Mouse (Mus musculus): ENCODE data around the gene Gucy1b2. TPM values are rescaled to one million over a fixed set of nuclear protein-coding genes. Genes with fewer than 3 reads are reported as not detected.

Gene Gucy1b2
- total and polyA plus RNA-seq, 2 experiments, result not detected

GRCm38 (mm10) chr14:62481381-62481780 lies 25.3 kb upstream of the Gucy1b2 start:
- H3K27ac ChIP-seq (replicated peaks; ENCODE audit: insufficient read depth, low read depth, low read length), result no peak overlapping the region
- TF ChIP-seq CTCF (IDR thresholded peaks at IDR 0.05; ENCODE audit: low read depth, low read length), result no peak
- TF ChIP-seq POLR2A (IDR thresholded peaks at IDR 0.05; ENCODE audit: extremely low read depth, insufficient read depth, low read length), result no peak
- no peaks in the 10 kb centered on the region for H3K79me2 ChIP-seq (ENCODE audit: control insufficient read depth, insufficient read depth, low read length)
- H3K4me1 ChIP-seq (ENCODE audit: control insufficient read depth, insufficient read depth, low read length), result no peaks in the 10 kb centered on the region
- DNase-seq (ENCODE audit: extremely low read depth, low read depth, low spot score), result no peak
- no peak overlapping the region for H3K4me3 ChIP-seq (ENCODE audit: insufficient read depth, low read depth, low read length)
- no peaks in the 10 kb centered on the region for H3K36me3 ChIP-seq (ENCODE audit: control insufficient read depth, insufficient read depth, low read length)
- no peaks in the 10 kb centered on the region for H3K27me3 ChIP-seq (ENCODE audit: control insufficient read depth, insufficient read depth, low read length)
- 40% methylated on average over 8 of the region's 8 CpGs for WGBS
- H3K9ac ChIP-seq (ENCODE audit: low read depth, low read length), result no peak overlapping the region

GRCm38 (mm10) chr14:62479395-62479794 lies 23.3 kb upstream of the Gucy1b2 start:
- Histone ChIP-seq H3K27ac (replicated peaks; ENCODE audit: insufficient read depth, low read depth, low read length) (no peak overlapping the region), H3K79me2 (ENCODE audit: control insufficient read depth, insufficient read depth, low read length) (no peaks in the 10 kb centered on the region), H3K9ac (ENCODE audit: low read depth, low read length) (no peak overlapping the region), H3K27me3 (ENCODE audit: control insufficient read depth, insufficient read depth, low read length) (no peaks in the 10 kb centered on the region), H3K4me1 (ENCODE audit: control insufficient read depth, insufficient read depth, low read length) (no peaks in the 10 kb centered on the region), H3K4me3 (ENCODE audit: insufficient read depth, low read depth, low read length) (no peak overlapping the region), H3K36me3 (ENCODE audit: control insufficient read depth, insufficient read depth, low read length) (no peaks in the 10 kb centered on the region)
- TF ChIP-seq CTCF (IDR thresholded peaks at IDR 0.05; ENCODE audit: low read depth, low read length) (no peak), POLR2A (IDR thresholded peaks at IDR 0.05; ENCODE audit: extremely low read depth, insufficient read depth, low read length) (no peak)
- 61% methylated on average over 6 of the region's 6 CpGs for WGBS
- no peak for DNase-seq (ENCODE audit: extremely low read depth, low read depth, low spot score)

DNA sequence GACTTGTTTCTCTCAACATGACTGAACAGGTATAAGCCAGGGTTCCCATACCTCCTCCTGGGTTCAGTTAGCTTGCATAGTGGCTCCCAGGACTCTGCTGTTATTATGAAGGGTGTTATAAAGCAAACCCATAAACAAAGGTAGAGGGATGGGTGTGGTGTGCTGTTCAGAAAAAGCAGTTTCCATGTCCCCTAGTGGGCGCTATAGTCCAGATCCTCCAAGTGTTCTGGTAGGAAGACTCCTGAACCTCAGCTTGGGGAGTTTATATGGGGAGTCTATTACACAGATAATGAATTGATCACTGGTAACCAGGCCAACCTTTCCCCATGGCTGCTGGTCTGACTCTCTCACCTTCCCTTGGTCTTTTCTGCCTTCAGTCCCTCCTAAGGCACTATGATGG lies 18.4 kb upstream of the Gucy1b2 start:
- H3K36me3 ChIP-seq (ENCODE audit: control insufficient read depth, insufficient read depth, low read length), result no peaks in the 10 kb centered on the region
- H3K9ac ChIP-seq (ENCODE audit: low read depth, low read length), result no peak overlapping the region
- H3K4me1 ChIP-seq (ENCODE audit: control insufficient read depth, insufficient read depth, low read length), result peaks cover 3% of the 10 kb centered on the region; the same call in 1 of the 2 replicates
- no peak overlapping the region for H3K4me3 ChIP-seq (ENCODE audit: insufficient read depth, low read depth, low read length)
- no peaks in the 10 kb centered on the region for H3K79me2 ChIP-seq (ENCODE audit: control insufficient read depth, insufficient read depth, low read length)
- DNase-seq (ENCODE audit: extremely low read depth, low read depth, low spot score), result no peak
- TF ChIP-seq POLR2A (IDR thresholded peaks at IDR 0.05; ENCODE audit: extremely low read depth, insufficient read depth, low read length) (no peak), CTCF (IDR thresholded peaks at IDR 0.05; ENCODE audit: low read depth, low read length) (no peak)
- 61% methylated on average over 1 of the region's 1 CpGs for WGBS
- no peak overlapping the region for H3K27ac ChIP-seq (replicated peaks; ENCODE audit: insufficient read depth, low read depth, low read length)
- H3K27me3 ChIP-seq (ENCODE audit: control insufficient read depth, insufficient read depth, low read length), result no peaks in the 10 kb centered on the region

DNA sequence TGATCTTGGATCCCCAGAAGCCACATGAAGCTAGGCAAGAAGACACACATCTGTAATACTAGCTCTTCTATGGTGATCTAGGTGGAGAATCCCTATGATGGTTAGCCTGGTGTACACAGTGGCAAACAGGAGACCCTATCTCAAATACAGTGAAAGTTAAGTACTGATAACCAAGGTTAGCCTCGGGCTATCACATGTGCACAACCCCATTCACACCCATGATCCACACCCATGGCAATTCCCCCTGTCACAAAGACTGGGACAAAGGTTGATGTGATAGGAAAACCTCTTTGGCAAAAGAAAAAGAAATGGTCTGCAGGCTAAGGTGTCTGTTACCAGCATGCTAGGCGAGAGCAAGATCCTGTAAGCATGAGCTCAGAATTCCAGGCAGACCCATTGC lies 16.0 kb upstream of the Gucy1b2 start:
- no peaks in the 10 kb centered on the region for H3K27me3 ChIP-seq (ENCODE audit: control insufficient read depth, insufficient read depth, low read length)
- no peak for DNase-seq (ENCODE audit: extremely low read depth, low read depth, low spot score)
- peaks cover 8% of the 10 kb centered on the region for H3K4me1 ChIP-seq (ENCODE audit: control insufficient read depth, insufficient read depth, low read length)
- H3K36me3 ChIP-seq (ENCODE audit: control insufficient read depth, insufficient read depth, low read length), result no peaks in the 10 kb centered on the region
- no peak overlapping the region for H3K9ac ChIP-seq (ENCODE audit: low read depth, low read length)
- WGBS, result 73% methylated on average over 2 of the region's 2 CpGs
- TF ChIP-seq POLR2A (IDR thresholded peaks at IDR 0.05; ENCODE audit: extremely low read depth, insufficient read depth, low read length) (no peak), CTCF (IDR thresholded peaks at IDR 0.05; ENCODE audit: low read depth, low read length) (no peak)
- no peak overlapping the region for H3K27ac ChIP-seq (replicated peaks; ENCODE audit: insufficient read depth, low read depth, low read length)
- H3K79me2 ChIP-seq (ENCODE audit: control insufficient read depth, insufficient read depth, low read length), result no peaks in the 10 kb centered on the region
- no peak overlapping the region for H3K4me3 ChIP-seq (ENCODE audit: insufficient read depth, low read depth, low read length)

- Histone ChIP-seq H3K4me1 (ENCODE audit: control insufficient read depth, insufficient read depth, low read length) (peaks cover 8% of the 10 kb centered on the region), H3K9ac (ENCODE audit: low read depth, low read length) (no peak overlapping the region), H3K27ac (replicated peaks; ENCODE audit: insufficient read depth, low read depth, low read length) (peak overlapping the region; percentile 85), H3K27me3 (ENCODE audit: control insufficient read depth, insufficient read depth, low read length) (no peaks in the 10 kb centered on the region), H3K4me3 (ENCODE audit: insufficient read depth, low read depth, low read length) (no peak overlapping the region), H3K36me3 (ENCODE audit: control insufficient read depth, insufficient read depth, low read length) (no peaks in the 10 kb centered on the region), H3K79me2 (ENCODE audit: control insufficient read depth, insufficient read depth, low read length) (no peaks in the 10 kb centered on the region)
- WGBS, result 46% methylated on average over 5 of the region's 5 CpGs
- TF ChIP-seq POLR2A (IDR thresholded peaks at IDR 0.05; ENCODE audit: extremely low read depth, insufficient read depth, low read length) (no peak), CTCF (IDR thresholded peaks at IDR 0.05; ENCODE audit: low read depth, low read length) (no peak)
- peak; percentile 89 for DNase-seq (ENCODE audit: extremely low read depth, low read depth, low spot score)
These were observed 12.7 kb upstream of the Gucy1b2 start for GRCm38 (mm10) chr14:62468753-62469125.

DNA sequence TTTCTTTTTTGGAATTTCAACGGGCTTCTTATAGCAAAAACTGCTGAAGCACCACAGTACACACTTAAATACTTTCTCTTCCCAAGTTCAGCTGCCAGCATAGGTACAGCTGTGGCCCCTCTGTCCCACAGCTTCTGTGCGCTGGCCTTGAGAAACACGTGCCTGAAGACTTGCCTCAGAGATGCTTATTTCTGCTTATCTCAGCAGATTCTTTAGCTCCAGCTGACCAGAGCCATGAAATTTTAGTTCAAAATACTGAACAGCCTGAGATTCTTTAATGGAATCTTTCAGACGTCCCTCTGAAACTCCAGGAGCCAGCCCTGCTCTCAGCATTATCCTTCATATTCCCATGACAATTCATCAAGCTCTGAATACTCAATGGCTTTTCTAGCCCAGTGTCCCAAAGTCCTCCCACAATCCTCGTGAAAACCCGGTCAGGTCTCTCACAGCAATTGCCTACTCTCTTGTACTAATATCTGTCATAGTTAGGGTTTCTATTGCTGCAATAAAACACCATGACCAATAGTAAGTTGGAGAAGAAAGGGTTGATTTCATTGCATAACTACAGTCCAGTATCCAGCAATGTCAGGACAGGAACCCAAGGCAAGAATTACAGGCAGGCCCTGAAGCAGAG lies 12.1 kb upstream of the Gucy1b2 start:
- H3K27me3 ChIP-seq (ENCODE audit: control insufficient read depth, insufficient read depth, low read length), result no peaks in the 10 kb centered on the region
- H3K4me1 ChIP-seq (ENCODE audit: control insufficient read depth, insufficient read depth, low read length), result peaks cover 8% of the 10 kb centered on the region
- H3K9ac ChIP-seq (ENCODE audit: low read depth, low read length), result no peak overlapping the region
- no peaks in the 10 kb centered on the region for H3K36me3 ChIP-seq (ENCODE audit: control insufficient read depth, insufficient read depth, low read length)
- H3K27ac ChIP-seq (replicated peaks; ENCODE audit: insufficient read depth, low read depth, low read length), result peak overlapping the region; percentile 85
- H3K79me2 ChIP-seq (ENCODE audit: control insufficient read depth, insufficient read depth, low read length), result no peaks in the 10 kb centered on the region
- no peak for TF ChIP-seq POLR2A (IDR thresholded peaks at IDR 0.05; ENCODE audit: extremely low read depth, insufficient read depth, low read length)
- TF ChIP-seq CTCF (IDR thresholded peaks at IDR 0.05; ENCODE audit: low read depth, low read length), result no peak
- 63% methylated on average over 6 of the region's 6 CpGs for WGBS
- no peak overlapping the region for H3K4me3 ChIP-seq (ENCODE audit: insufficient read depth, low read depth, low read length)
- DNase-seq (ENCODE audit: extremely low read depth, low read depth, low spot score), result no peak

All from liver, adult 2 months (tissue).